Mouse (Mus musculus) embryonic stem cell, embryonic (primary cell): ENCODE data around the gene Numb.
"Not testable (repeated sequence)": the region's sequence is repeated elsewhere in the genome, so short reads cannot be mapped to it uniquely, and the experiment has no call there.

Experiments
- CTCF ChIA-PET, 4 experiments: fragments of 300-600 bp in 2 of 4; fragments of 350-600 bp in 2 of 4; sonication (Branson Sonifier 250); formaldehyde crosslinking; loops; one replicate each; lab custom pipeline; 2022; ENCODE audit warnings: inconsistent platforms in 2 of 4; lab: Charles Lee
- POLR2A ChIA-PET, 4 experiments: fragments of 300-600 bp in 2 of 4; fragments of 350-600 bp in 2 of 4; sonication (Branson Sonifier 250); formaldehyde crosslinking; loops; one replicate each; lab custom pipeline; 2022; ENCODE audit warnings: antibody characterized with exemption in 4 of 4, inconsistent platforms in 1 of 4; lab: Charles Lee

Gene Numb

DNA sequence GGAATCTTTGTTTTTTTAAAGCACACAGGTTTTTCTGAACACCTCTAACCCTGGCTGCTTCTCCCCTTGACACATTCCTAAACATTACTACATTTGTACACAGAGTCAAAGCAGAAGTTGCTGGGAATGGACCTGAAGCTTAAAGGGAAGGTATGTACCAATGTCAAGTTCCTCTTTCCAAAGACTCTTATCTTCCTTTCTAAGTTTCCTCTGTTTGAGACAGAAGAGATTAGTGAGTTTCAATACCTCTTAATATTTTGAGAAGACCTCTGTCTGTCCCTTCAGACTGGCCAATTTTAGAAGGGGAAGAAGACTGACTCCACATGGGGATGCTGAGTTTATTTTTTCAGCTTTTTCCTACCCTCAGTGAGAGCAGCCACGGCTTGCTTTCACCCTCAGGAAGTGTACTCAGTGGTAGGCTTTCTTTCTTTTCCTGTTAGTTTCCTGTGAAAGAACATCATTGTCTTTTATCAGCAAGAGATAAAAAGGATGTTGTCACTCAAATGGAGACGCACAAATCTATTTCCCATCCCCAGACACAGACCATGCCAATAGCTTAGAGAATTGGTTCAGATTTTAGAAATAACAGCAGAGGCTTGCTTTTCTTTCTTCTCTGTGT lies 7.6 kb upstream of the Numb start:
- POLR2A ChIA-PET, result interaction anchor here in 1 of 4 experiments (0.5 kb wide), 1 partner anchor 123 kb away, joined by 3 read pairs; the partner anchor contains the start of gene Acot3
- CTCF ChIA-PET, result interaction anchor here in 1 of 4 experiments (0.6 kb wide), 1 partner anchor 426 kb away, joined by 3 read pairs; no protein-coding TSS in a partner anchor

DNA sequence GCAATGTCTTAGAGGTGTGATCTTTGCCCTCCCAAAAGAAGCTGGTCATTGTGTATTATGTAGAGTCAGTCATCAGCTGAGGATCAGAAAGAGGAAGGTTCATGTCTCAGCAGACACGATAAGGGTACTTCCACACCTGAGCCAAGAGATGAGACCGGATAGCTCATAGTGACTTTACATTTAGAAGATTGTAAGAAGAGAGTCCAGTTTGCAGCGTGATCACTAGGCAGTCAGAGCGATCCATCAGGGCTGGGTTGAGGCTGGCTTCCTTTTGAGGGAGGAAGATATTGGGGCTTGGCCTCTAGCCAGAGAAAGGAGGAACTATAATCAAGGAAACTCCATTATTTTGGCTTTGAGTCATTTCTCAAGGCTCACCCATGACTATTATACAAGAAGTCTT lies 6.0 kb upstream of the Numb start:
- POLR2A ChIA-PET, result no interaction called here
- CTCF ChIA-PET, result interaction anchor here in 1 of 4 experiments (0.6 kb wide), 1 partner anchor 589 kb away, joined by 3 read pairs; no protein-coding TSS in a partner anchor

GRCm38 (mm10) chr12:83926061-83926460 lies 4.3 kb upstream of the Numb start:
- POLR2A ChIA-PET, result interaction anchor here in 1 of 4 experiments (0.9 to 1.4 kb wide), 2 partner anchors 11 to 12 kb away, joined by 3 to 5 read pairs; no protein-coding TSS in a partner anchor
- CTCF ChIA-PET, result no interaction called here

DNA sequence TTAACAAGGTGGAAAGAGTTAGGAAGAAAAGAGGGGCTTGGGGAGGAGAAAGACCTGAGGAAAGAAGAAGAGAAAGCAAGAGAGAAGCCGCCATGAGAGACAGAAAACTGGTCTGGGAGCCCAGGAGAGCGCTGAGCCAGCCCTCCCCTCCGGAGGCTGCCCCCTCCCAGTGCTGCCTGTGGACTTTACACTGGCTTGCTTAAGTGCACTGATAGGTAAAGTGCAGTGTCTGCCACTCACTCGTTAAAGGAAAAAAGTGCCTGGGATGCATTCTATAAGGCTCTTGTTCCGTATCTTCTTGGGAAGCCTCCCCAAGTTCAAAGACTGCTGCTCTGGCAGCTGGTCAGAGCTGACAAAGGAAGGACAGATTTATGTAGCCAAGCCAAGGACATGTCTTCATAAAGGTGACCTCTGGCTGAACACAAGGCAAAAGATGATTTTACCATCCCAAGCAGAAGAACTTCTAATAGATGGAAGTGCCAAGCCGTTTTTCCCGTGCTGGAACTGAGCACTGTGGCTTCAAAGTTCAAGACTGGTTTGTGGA lies 3.5 kb upstream of the Numb start:
- ChIA-PET CTCF (no interaction called here), POLR2A (interaction anchor here in 2 of 4 experiments (0.7 to 1.4 kb wide), 4 partner anchors 10 to 88 kb away, joined by 3 to 5 read pairs (median 3); no protein-coding TSS in a partner anchor)

GRCm38 (mm10) chr12:83924332-83924731 lies 2.6 kb upstream of the Numb start:
- ChIA-PET POLR2A (interaction anchor here in 2 of 4 experiments (0.9 to 1.0 kb wide), 2 partner anchors 9 to 10 kb away, joined by 3 read pairs; no protein-coding TSS in a partner anchor), CTCF (no interaction called here)

DNA sequence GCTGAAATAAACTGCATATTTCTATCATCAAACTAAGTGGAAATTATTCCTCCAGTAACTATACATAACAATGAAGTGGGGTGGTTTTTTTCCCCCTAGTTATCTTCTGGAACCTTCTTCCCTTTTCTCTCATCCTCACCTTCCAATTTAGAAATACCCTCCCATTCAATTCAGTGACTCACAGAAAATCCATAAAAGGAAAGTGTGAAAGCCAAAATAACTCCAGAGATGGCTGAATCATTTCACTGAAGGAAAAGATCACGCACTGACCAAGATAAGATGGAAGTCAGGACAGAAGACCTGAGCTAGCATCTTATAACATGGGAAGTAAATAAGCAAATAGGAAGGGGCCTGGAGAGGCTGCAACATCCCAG lies 1.7 kb upstream of the Numb start:
- ChIA-PET CTCF (no interaction called here), POLR2A (interaction anchor here in 3 of 4 experiments (0.5 to 2.1 kb wide), 7 partner anchors 8 to 439 kb away, joined by 3 to 12 read pairs (median 3); partner anchors contain the start of gene Riox1 (in 2 of the 3))

GRCm38 (mm10) chr12:83922724-83923485 lies 1.2 kb upstream of the Numb start:
- ChIA-PET CTCF (interaction anchor here in 1 of 4 experiments (0.6 to 1.0 kb wide), 2 partner anchors 27 to 138 kb away, joined by 3 read pairs; partner anchors contain the start of gene Riox1), POLR2A (interaction anchor here (0.5 to 2.1 kb wide), 12 partner anchors 9 to 439 kb away, joined by 3 to 12 read pairs (median 4); partner anchors contain the start of gene Riox1 (in 2 of the 4))

- POLR2A ChIA-PET, result interaction anchor here (0.5 to 1.8 kb wide), 13 partner anchors 10 to 425 kb away, joined by 3 to 10 read pairs (median 3); partner anchors contain the start of genes Riox1 (in 2 of the 4), Acot3 (in 1 of the 4) and Acot6 (in 1 of the 4)
- CTCF ChIA-PET, result no interaction called here
Observed at GRCm38 (mm10) chr12:83920721-83921441, 853 bp downstream of the Numb start.

DNA sequence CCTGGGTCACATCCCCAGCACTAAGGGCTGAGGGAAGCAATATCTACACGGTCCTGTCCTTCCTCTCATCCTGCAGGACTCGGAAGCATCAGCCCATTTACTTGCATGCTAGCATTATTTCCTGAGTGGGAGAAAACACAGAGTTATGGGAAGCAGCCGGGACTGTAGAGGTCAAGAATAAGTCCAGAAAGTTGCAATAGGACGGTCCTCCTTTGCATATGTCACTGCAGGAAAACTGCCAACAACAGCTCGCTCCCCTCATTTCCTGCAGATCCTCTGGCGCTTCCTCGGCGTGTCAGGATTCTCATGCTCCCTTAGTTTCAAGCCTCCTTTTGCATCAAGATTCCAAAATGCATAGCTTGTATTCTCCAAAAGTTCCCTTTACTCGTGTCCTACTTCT lies 4.8 kb downstream of the Numb start:
- ChIA-PET CTCF (no interaction called here), POLR2A (interaction anchor here in 1 of 4 experiments (1.4 kb wide), 1 partner anchor 11 kb away, joined by 5 read pairs; no protein-coding TSS in a partner anchor)

DNA sequence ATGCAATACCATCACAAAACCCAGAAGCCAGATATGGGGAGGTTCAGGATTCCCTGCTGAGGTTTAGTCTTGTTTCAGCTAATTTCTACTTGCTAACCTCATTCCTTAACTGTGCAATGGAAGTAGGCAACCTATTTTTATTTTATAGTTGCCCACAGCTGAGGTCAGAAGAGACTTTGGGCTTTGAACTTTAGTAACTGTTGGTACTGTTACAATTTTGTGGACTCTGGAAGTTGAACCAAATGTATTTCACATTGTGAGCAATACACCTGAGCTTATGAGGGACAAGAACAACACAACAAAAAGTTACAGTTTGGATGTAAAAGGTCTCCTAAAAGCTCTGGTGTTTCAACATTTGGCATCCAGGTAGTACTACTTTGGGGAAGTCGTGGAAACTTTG lies 6.9 kb downstream of the Numb start:
- CTCF ChIA-PET, result interaction anchor here in 1 of 4 experiments (0.6 kb wide), 2 partner anchors 23 to 148 kb away, joined by 3 read pairs; no protein-coding TSS in a partner anchor
- POLR2A ChIA-PET, result interaction anchor here in 3 of 4 experiments (0.7 to 1.9 kb wide), 6 partner anchors 10 to 1056 kb away, joined by 3 to 5 read pairs (median 3); partner anchors contain the start of genes Arel1 (in 1 of the 3), Fcf1 (in 1 of the 3), Heatr4 (in 1 of the 3) and Riox1 (in 1 of the 3)

DNA sequence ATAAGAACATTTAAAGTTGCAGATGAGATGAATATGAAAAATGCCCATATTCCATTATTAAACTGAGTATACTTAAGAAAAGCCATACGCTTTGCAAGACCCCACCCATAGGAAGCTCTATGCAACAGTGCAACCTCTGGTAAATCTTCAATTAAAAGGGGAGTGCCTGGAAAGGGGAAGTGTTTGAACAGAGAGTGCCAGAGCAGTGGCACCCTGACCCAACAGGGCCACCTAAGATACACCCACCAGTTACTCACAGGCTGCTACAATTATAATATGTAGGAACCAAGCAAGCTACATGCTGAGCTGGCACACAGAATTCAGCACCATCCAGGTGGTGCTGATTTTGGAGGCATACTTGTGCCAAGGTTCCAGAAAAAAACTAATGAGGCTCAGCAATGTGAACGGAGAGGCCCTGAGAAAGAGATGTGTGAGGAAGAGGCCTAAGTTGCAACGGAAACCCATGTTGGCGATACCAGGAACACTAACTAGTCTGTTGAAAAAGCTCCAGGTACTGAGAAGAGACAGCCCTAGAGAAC lies 7.5 kb downstream of the Numb start:
- ChIA-PET CTCF (interaction anchor here in 1 of 4 experiments (0.6 kb wide), 1 partner anchor 146 kb away, joined by 10 read pairs; no protein-coding TSS in a partner anchor), POLR2A (interaction anchor here in 2 of 4 experiments (1.0 to 1.9 kb wide), 3 partner anchors 10 to 68 kb away, joined by 3 to 5 read pairs (median 3); no protein-coding TSS in a partner anchor)

DNA sequence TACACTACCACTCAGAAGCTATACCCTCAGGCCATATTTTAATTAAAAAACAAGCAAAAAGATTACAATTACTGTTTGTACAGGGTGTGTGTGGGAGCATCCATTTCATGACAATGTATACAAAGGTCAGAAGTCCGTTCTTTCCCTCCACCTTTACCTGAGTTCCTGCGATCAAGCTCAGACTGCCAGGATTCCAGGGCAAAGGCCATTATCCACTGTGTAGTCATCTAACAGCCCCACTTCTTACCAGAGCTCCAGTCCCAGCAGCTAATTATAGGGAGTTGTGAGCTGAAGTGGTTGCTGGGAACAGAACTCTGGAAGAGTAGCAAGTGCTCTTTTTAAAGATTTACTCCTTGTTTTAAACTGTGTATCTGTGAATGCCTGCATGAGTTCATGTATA lies 11.3 kb downstream of the Numb start:
- POLR2A ChIA-PET, result interaction anchor here in 3 of 4 experiments (1.0 to 1.4 kb wide), 3 partner anchors 9 to 29 kb away, joined by 3 to 6 read pairs (median 3); no protein-coding TSS in a partner anchor
- CTCF ChIA-PET, result no interaction called here

GRCm38 (mm10) chr12:83892926-83893325 lies 28.8 kb downstream of the Numb start:
- ChIA-PET CTCF (no interaction called here), POLR2A (interaction anchor here in 1 of 4 experiments (1.2 kb wide), 1 partner anchor 11 kb away, joined by 3 read pairs; no protein-coding TSS in a partner anchor)

- ChIA-PET CTCF (no interaction called here), POLR2A (no interaction called here)
Observed at GRCm38 (mm10) chr12:83891278-83891677, 30.5 kb downstream of the Numb start.

- CTCF ChIA-PET, result no interaction called here
- POLR2A ChIA-PET, result interaction anchor here in 1 of 4 experiments (0.6 kb wide), 1 partner anchor 79 kb away, joined by 4 read pairs; no protein-coding TSS in a partner anchor
Observed at GRCm38 (mm10) chr12:83889128-83889527, 32.6 kb downstream of the Numb start.

DNA sequence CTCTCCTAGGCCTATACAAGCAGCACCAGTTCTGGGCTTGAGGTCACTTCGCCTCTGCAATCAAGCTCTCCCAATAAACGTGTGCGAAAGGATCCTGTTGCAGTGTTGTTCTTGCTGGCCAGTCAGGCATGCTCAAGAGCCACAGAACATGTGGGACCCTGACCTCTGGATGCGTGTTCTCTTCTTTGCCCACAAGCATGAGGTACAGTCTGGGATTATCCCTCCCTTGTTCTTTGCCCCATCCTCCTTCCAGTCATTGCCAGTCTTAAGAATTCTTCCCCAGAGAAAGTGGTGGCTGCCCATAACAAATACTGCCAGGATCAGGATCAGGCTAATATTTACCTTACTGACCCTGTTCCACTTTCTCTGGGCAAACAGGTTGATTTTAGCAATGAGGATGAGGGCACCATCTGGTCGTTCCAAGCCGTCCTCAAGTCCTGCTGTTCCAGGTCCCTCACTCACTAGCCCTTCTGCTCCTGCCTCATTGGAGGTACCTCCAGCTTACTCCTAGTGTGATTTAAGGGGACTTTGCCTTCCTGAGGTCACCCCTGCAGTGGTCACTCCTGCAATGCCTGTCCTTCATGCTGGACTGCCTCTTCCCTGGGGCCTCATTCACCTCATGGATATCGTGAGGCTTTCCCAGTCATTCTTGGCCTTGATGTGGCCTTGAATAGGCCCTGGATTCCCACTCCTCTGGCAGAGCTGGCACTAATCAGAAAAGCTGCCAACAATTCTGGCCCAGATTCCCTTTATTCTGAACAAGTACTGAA lies 36.0 kb downstream of the Numb start:
- CTCF ChIA-PET, result no interaction called here
- POLR2A ChIA-PET, result interaction anchor here in 1 of 4 experiments (0.7 kb wide), 1 partner anchor 32 kb away, joined by 3 read pairs; no protein-coding TSS in a partner anchor

GRCm38 (mm10) chr12:83885065-83885464 lies 36.7 kb downstream of the Numb start:
- CTCF ChIA-PET, result not testable (repeated sequence)
- POLR2A ChIA-PET, result interaction anchor here in 1 of 4 experiments (0.7 kb wide), 1 partner anchor 33 kb away, joined by 3 read pairs; no protein-coding TSS in a partner anchor
